Mouse (Mus musculus) C2C12 (cell line): ENCODE measurements around the gene Thegl.

ENCODE experiments used
- CTCF ChIP-seq: IDR thresholded peaks from one replicate; pipeline ENCODE4 v1.5.1; 2011; ENCODE audit not compliant: control insufficient read depth, insufficient read depth, insufficient read length
- MYOD1 ChIP-seq: IDR thresholded peaks from one replicate; pipeline ENCODE4 v1.6.1; 2011; ENCODE audit warnings: low read depth; ENCODE audit not compliant: control insufficient read depth, insufficient read length
- USF1 ChIP-seq: IDR thresholded peaks from one replicate; pipeline ENCODE4 v1.6.1; 2011; ENCODE audit warnings: low read depth, mild to moderate bottlenecking, control low read depth, moderate library complexity

DNA sequence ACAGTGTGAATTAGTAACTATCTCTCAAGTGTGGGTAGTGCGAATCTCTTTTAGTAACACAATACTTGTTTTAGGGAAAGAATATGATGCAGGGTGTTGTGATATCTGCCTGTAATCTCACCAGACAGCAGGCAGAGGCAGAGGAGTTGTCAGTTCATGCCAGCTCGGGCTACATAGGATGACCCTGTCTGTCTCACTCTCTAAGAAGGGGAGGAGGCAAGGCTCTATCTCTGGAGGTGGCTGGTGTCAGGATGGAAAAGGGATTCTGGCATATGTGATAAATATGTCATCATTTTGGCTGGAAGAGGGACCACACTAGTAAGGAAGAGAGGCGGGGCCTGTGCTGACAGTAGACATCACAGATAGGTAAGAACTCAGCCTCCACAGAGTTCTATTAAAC lies 76.1 kb downstream of the Thegl start:
- TF ChIP-seq CTCF (no peak), USF1 (no peak), MYOD1 (no peak)
